Mouse (Mus musculus): ENCODE data around the gene St6galnac3. TPM values are rescaled to one million over a fixed set of nuclear protein-coding genes. Genes with fewer than 3 reads are reported as not detected.
"Not testable (repeated sequence)": the region's sequence is repeated elsewhere in the genome, so short reads cannot be mapped to it uniquely, and the experiment has no call there.

The St6galnac3 gene
- polyA plus RNA-seq, 1 experiment from 2014 or later, result 55.0 TPM

- not testable (repeated sequence) for H3K4me2 ChIP-seq (ENCODE audit: low read depth, low read length); H3K9me3 ChIP-seq (replicated peaks; ENCODE audit: control insufficient read depth, low read length); H3K9ac ChIP-seq (replicated peaks; ENCODE audit: low read length); H3K36me3 ChIP-seq (replicated peaks; ENCODE audit: control insufficient read depth, insufficient read depth, low read depth, low read length); H3K4me3 ChIP-seq (ENCODE audit: low read depth, low read length); H3K27ac ChIP-seq (replicated peaks; ENCODE audit: low read depth, low read length); H3K27me3 ChIP-seq (ENCODE audit: control insufficient read depth, insufficient read depth, low read length); H3K4me1 ChIP-seq (ENCODE audit: control insufficient read depth, insufficient read depth, low read length)
- WGBS, result 74% methylated on average over 1 of the region's 1 CpGs
- ATAC-seq (replicated peaks; ENCODE audit: insufficient number of reproducible peaks, low FRiP score, low TSS enrichment, low read depth) (0 out of 2 replicates have a peak, but pooled peaks have one; percentile 29), DNase-seq (ENCODE audit: low spot score) (peak; percentile 15)
Observed at GRCm38 (mm10) chr3:153391451-153391850, 333.5 kb downstream of the St6galnac3 start.

DNA sequence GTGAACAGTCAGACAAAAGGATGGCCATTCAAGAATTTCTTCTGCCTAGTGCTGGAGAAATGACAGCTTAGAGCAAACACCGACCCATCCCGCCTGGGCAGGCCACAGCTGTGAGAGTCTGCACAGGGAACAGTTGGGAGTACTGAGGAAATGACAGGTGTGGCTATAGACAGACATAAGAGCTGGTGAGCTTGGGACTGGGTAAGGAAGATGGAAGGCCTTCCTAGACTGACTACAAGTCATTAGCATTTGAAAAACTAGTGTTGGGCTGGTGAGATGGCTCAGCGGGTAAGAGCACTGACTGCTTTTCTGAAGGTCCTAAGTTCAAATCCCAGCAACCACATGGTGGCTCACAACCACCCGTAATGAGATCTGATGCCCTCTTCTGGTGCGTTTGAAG is 340.3 kb downstream of the St6galnac3 start:
- not testable (repeated sequence) for H3K27me3 ChIP-seq (ENCODE audit: control insufficient read depth, insufficient read depth, low read length); H3K27ac ChIP-seq (replicated peaks; ENCODE audit: low read depth, low read length); H3K36me3 ChIP-seq (replicated peaks; ENCODE audit: control insufficient read depth, insufficient read depth, low read depth, low read length); H3K4me3 ChIP-seq (ENCODE audit: low read depth, low read length); H3K4me1 ChIP-seq (ENCODE audit: control insufficient read depth, insufficient read depth, low read length); H3K9me3 ChIP-seq (replicated peaks; ENCODE audit: control insufficient read depth, low read length); DNase-seq (ENCODE audit: low spot score); ATAC-seq (replicated peaks; ENCODE audit: insufficient number of reproducible peaks, low FRiP score, low TSS enrichment, low read depth); H3K9ac ChIP-seq (replicated peaks; ENCODE audit: low read length); H3K4me2 ChIP-seq (ENCODE audit: low read depth, low read length)
- WGBS, result 94% methylated on average over 5 of the region's 5 CpGs

DNA sequence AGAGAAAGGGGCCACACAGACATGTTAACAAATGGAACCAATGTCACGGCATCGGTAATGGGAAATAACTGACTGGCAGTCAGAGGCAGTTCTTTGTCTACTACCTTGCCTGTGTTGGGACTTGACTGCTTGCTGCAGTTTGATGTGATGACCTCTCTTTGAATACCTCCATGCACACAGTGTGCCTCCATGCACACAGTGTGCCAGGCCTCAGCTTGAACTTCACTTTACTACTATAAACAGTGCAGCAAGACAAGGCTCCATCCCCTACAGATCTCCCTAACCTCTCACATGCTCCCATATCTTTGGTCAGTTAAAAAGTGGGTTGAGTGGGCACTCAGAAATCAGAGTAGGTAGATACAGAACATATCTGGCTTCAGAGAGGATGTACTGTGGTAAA is 341.3 kb downstream of the St6galnac3 start:
- no peaks in the 10 kb centered on the region for H3K9me3 ChIP-seq (replicated peaks; ENCODE audit: control insufficient read depth, low read length)
- ATAC-seq (replicated peaks; ENCODE audit: insufficient number of reproducible peaks, low FRiP score, low TSS enrichment, low read depth), result no peak

GRCm38 (mm10) chr3:153365057-153365755 is 359.8 kb downstream of the St6galnac3 start:
- Histone ChIP-seq H3K4me3 (ENCODE audit: low read depth, low read length) (no peak overlapping the region), H3K27ac (replicated peaks; ENCODE audit: low read depth, low read length) (no peak overlapping the region), H3K27me3 (ENCODE audit: control insufficient read depth, insufficient read depth, low read length) (no peaks in the 10 kb centered on the region), H3K4me2 (ENCODE audit: low read depth, low read length) (no peak overlapping the region), H3K4me1 (ENCODE audit: control insufficient read depth, insufficient read depth, low read length) (no peaks in the 10 kb centered on the region), H3K9me3 (replicated peaks; ENCODE audit: control insufficient read depth, low read length) (no peaks in the 10 kb centered on the region), H3K36me3 (replicated peaks; ENCODE audit: control insufficient read depth, insufficient read depth, low read depth, low read length) (no peaks in the 10 kb centered on the region), H3K9ac (replicated peaks; ENCODE audit: low read length) (no peak overlapping the region)
- DNase-seq (ENCODE audit: low spot score) (no peak), ATAC-seq (replicated peaks; ENCODE audit: insufficient number of reproducible peaks, low FRiP score, low TSS enrichment, low read depth) (no peak)
- WGBS, result 78% methylated on average over 10 of the region's 10 CpGs

More for the DNA sequence above, 341.3 kb downstream of the St6galnac3 start:
- no peak for DNase-seq (ENCODE audit: low spot score)
- Histone ChIP-seq H3K4me1 (ENCODE audit: control insufficient read depth, insufficient read depth, low read length) (no peaks in the 10 kb centered on the region), H3K9ac (replicated peaks; ENCODE audit: low read length) (no peak overlapping the region), H3K4me3 (ENCODE audit: low read depth, low read length) (no peak overlapping the region), H3K4me2 (ENCODE audit: low read depth, low read length) (no peak overlapping the region), H3K27me3 (ENCODE audit: control insufficient read depth, insufficient read depth, low read length) (no peaks in the 10 kb centered on the region), H3K27ac (replicated peaks; ENCODE audit: low read depth, low read length) (no peak overlapping the region), H3K36me3 (replicated peaks; ENCODE audit: control insufficient read depth, insufficient read depth, low read depth, low read length) (no peaks in the 10 kb centered on the region)
- 100% methylated on average over 2 of the region's 2 CpGs for WGBS

- no peak for DNase-seq (ENCODE audit: low spot score)
- Histone ChIP-seq H3K4me1 (ENCODE audit: control insufficient read depth, insufficient read depth, low read length) (no peaks in the 10 kb centered on the region), H3K27me3 (ENCODE audit: control insufficient read depth, insufficient read depth, low read length) (no peaks in the 10 kb centered on the region), H3K4me3 (ENCODE audit: low read depth, low read length) (no peak overlapping the region), H3K9me3 (replicated peaks; ENCODE audit: control insufficient read depth, low read length) (no peaks in the 10 kb centered on the region), H3K4me2 (ENCODE audit: low read depth, low read length) (no peak overlapping the region), H3K9ac (replicated peaks; ENCODE audit: low read length) (no peak overlapping the region), H3K27ac (replicated peaks; ENCODE audit: low read depth, low read length) (no peak overlapping the region), H3K36me3 (replicated peaks; ENCODE audit: control insufficient read depth, insufficient read depth, low read depth, low read length) (no peaks in the 10 kb centered on the region)
- ATAC-seq (replicated peaks; ENCODE audit: insufficient number of reproducible peaks, low FRiP score, low TSS enrichment, low read depth), result no peak
- 94% methylated on average over 3 of the region's 3 CpGs for WGBS
Observed at GRCm38 (mm10) chr3:153364366-153364765, 360.6 kb downstream of the St6galnac3 start.

- H3K36me3 ChIP-seq (replicated peaks; ENCODE audit: control insufficient read depth, insufficient read depth, low read depth, low read length), result no peaks in the 10 kb centered on the region
- H3K4me1 ChIP-seq (ENCODE audit: control insufficient read depth, insufficient read depth, low read length), result no peaks in the 10 kb centered on the region
- H3K27me3 ChIP-seq (ENCODE audit: control insufficient read depth, insufficient read depth, low read length), result no peaks in the 10 kb centered on the region
- H3K27ac ChIP-seq (replicated peaks; ENCODE audit: low read depth, low read length), result no peak overlapping the region
- no peak overlapping the region for H3K4me2 ChIP-seq (ENCODE audit: low read depth, low read length)
- H3K9ac ChIP-seq (replicated peaks; ENCODE audit: low read length), result no peak overlapping the region
- WGBS, result 92% methylated on average over 3 of the region's 3 CpGs
- H3K9me3 ChIP-seq (replicated peaks; ENCODE audit: control insufficient read depth, low read length), result no peaks in the 10 kb centered on the region
- no peak for DNase-seq (ENCODE audit: low spot score)
- no peak overlapping the region for H3K4me3 ChIP-seq (ENCODE audit: low read depth, low read length)
- no peak for ATAC-seq (replicated peaks; ENCODE audit: insufficient number of reproducible peaks, low FRiP score, low TSS enrichment, low read depth)
Observed at GRCm38 (mm10) chr3:153359966-153360365, 365.0 kb downstream of the St6galnac3 start.

DNA sequence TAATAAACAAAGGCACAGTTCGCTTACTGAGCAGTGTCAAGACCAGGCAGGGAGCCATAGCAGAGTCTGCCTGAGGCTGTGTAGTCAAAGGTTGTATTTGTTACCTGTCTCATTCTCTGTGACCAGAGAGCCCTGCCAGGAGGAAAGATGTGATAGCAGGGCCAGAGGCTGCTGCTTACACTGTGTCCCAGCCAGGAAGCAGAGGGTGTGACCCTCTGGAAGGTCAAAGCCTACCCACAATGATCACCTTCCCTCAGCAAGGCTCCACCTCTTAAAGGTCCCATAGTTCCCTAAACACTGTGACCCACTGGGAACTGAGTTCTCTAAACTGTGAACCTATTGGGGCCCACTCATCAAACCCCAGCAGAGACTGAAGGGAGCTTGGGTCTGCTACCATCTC is 368.9 kb downstream of the St6galnac3 start:
- Histone ChIP-seq H3K4me3 (ENCODE audit: low read depth, low read length) (no peak overlapping the region), H3K27me3 (ENCODE audit: control insufficient read depth, insufficient read depth, low read length) (no peaks in the 10 kb centered on the region), H3K4me2 (ENCODE audit: low read depth, low read length) (no peak overlapping the region), H3K4me1 (ENCODE audit: control insufficient read depth, insufficient read depth, low read length) (no peaks in the 10 kb centered on the region), H3K36me3 (replicated peaks; ENCODE audit: control insufficient read depth, insufficient read depth, low read depth, low read length) (no peaks in the 10 kb centered on the region), H3K27ac (replicated peaks; ENCODE audit: low read depth, low read length) (no peak overlapping the region), H3K9ac (replicated peaks; ENCODE audit: low read length) (no peak overlapping the region), H3K9me3 (replicated peaks; ENCODE audit: control insufficient read depth, low read length) (no peaks in the 10 kb centered on the region)
- 53% methylated on average over 1 of the region's 1 CpGs for WGBS
- ATAC-seq (replicated peaks; ENCODE audit: insufficient number of reproducible peaks, low FRiP score, low TSS enrichment, low read depth) (no peak), DNase-seq (ENCODE audit: low spot score) (no peak)

DNA sequence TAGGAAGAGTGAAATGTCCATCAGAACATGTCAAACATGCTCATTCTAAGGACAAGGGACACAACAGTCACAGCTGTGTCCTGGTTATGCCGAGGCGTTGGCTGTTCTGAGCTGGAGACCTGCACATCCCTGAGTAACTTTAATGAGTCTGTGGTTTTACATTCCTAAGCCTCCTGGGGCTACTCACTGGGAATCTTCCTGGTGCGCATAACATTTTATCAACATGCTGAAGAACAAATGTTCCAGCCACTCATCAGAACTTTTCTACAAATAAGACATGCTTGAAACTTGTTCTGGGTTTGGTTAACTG is 370.0 kb downstream of the St6galnac3 start:
- DNase-seq (ENCODE audit: low spot score) (no peak), ATAC-seq (replicated peaks; ENCODE audit: insufficient number of reproducible peaks, low FRiP score, low TSS enrichment, low read depth) (no peak)
- Histone ChIP-seq H3K36me3 (replicated peaks; ENCODE audit: control insufficient read depth, insufficient read depth, low read depth, low read length) (no peaks in the 10 kb centered on the region), H3K9ac (replicated peaks; ENCODE audit: low read length) (no peak overlapping the region), H3K9me3 (replicated peaks; ENCODE audit: control insufficient read depth, low read length) (no peaks in the 10 kb centered on the region), H3K27me3 (ENCODE audit: control insufficient read depth, insufficient read depth, low read length) (no peaks in the 10 kb centered on the region), H3K4me3 (ENCODE audit: low read depth, low read length) (no peak overlapping the region), H3K4me2 (ENCODE audit: low read depth, low read length) (no peak overlapping the region), H3K27ac (replicated peaks; ENCODE audit: low read depth, low read length) (no peak overlapping the region), H3K4me1 (ENCODE audit: control insufficient read depth, insufficient read depth, low read length) (no peaks in the 10 kb centered on the region)
- WGBS, result 76% methylated on average over 3 of the region's 3 CpGs

All from embryonic facial prominence, embryonic 11.5 days (tissue).